Mouse (Mus musculus): Measurements from ENCODE around the gene Acox2. TPM values are rescaled to one million over a fixed set of nuclear protein-coding genes. Genes with fewer than 3 reads are reported as not detected.
"Not testable (repeated sequence)": the region's sequence is repeated elsewhere in the genome, so short reads cannot be mapped to it uniquely, and the experiment has no call there.

Gene Acox2
- total RNA-seq (2021) = under 1 TPM in 1 of 2 experiments, not detected in 1; 0.36 TPM
- long read RNA-seq, experiment 1, partial matches to known transcripts = 0 of 1 reads
- long read RNA-seq, experiment 1, other reads (novel, unspliced or antisense) = 1 of 1 reads
- long read RNA-seq, experiment 2 = 0 reads

GRCm38 (mm10) chr14:8259166-8259565 is at the start of gene Acox2:
Gene Acox2 (minus strand): TSS chr14:8259353.
- Histone ChIP-seq H3K27ac (no peak within 1 kb of the TSS), H3K4me3 (no peak within 1 kb of the TSS)
- no peak for DNase-seq (ENCODE audit: extremely low spot score in 1 of 2, low spot score in 2 of 2)
- intact Hi-C loops (cut with DNase I) = loop anchor here (5.0 to 10.0 kb wide), 2 partner anchors 84 to 167 kb away; partner anchors contain the start of gene Pdhb
- no peak for TF ChIP-seq CTCF (IDR thresholded peaks at IDR 0.05)

GRCm38 (mm10) chr14:8308650-8309049 is 49.5 kb upstream of the Acox2 start:
- Histone ChIP-seq H3K27ac (peak overlapping the region; percentile 81), H3K4me3 (peak overlapping the region; percentile 43)
- DNase-seq (ENCODE audit: extremely low spot score in 1 of 2, low spot score in 2 of 2) = no peak
- no peak; the same call in 1 of the 2 replicates for TF ChIP-seq CTCF (IDR thresholded peaks at IDR 0.05)
- intact Hi-C loops (cut with DNase I) = no loop called here

GRCm38 (mm10) chr14:8306884-8307283 is 47.7 kb upstream of the Acox2 start:
- Histone ChIP-seq H3K4me3 (peak overlapping the region; percentile 43; the same call in 1 of the 2 replicates), H3K27ac (no peak overlapping the region)
- intact Hi-C loops (cut with DNase I) = loop anchor here (2.0 kb wide), 1 partner anchor 40 kb away; no protein-coding TSS in a partner anchor
- DNase-seq (ENCODE audit: extremely low spot score in 1 of 2, low spot score in 2 of 2) = no peak
- TF ChIP-seq CTCF (IDR thresholded peaks at IDR 0.05) = no peak

- no peak for TF ChIP-seq CTCF (IDR thresholded peaks at IDR 0.05)
- intact Hi-C loops (cut with DNase I) = no loop called here
- DNase-seq (ENCODE audit: extremely low spot score in 1 of 2, low spot score in 2 of 2) = no peak
- Histone ChIP-seq H3K27ac (peak overlapping the region; percentile 30; the same call in 1 of the 2 replicates), H3K4me3 (no peak overlapping the region)
These were observed 45.9 kb upstream of the Acox2 start for GRCm38 (mm10) chr14:8305014-8305413.

GRCm38 (mm10) chr14:8304082-8304481 is 44.9 kb upstream of the Acox2 start:
- TF ChIP-seq CTCF (IDR thresholded peaks at IDR 0.05) = no peak
- intact Hi-C loops (cut with DNase I) = no loop called here
- no peak for DNase-seq (ENCODE audit: extremely low spot score in 1 of 2, low spot score in 2 of 2)
- no peak overlapping the region; the same call in 1 of the 2 replicates for H3K27ac ChIP-seq
- H3K4me3 ChIP-seq = no peak overlapping the region

GRCm38 (mm10) chr14:8302687-8303086 is 43.5 kb upstream of the Acox2 start:
- no peak for TF ChIP-seq CTCF (IDR thresholded peaks at IDR 0.05)
- intact Hi-C loops (cut with DNase I) = loop anchor here (1.0 kb wide), 1 partner anchor 12 kb away; no protein-coding TSS in a partner anchor
- Histone ChIP-seq H3K4me3 (no peak overlapping the region), H3K27ac (no peak overlapping the region)
- no peak for DNase-seq (ENCODE audit: extremely low spot score in 1 of 2, low spot score in 2 of 2)

GRCm38 (mm10) chr14:8300281-8300680 is 41.1 kb upstream of the Acox2 start:
- intact Hi-C loops (cut with DNase I) = no loop called here
- peak; percentile 25 to 34 for DNase-seq (ENCODE audit: extremely low spot score in 1 of 2, low spot score in 2 of 2)

GRCm38 (mm10) chr14:8297889-8298293 is 38.7 kb upstream of the Acox2 start:
- no peak overlapping the region for H3K4me3 ChIP-seq
- no peak for DNase-seq (ENCODE audit: extremely low spot score in 1 of 2, low spot score in 2 of 2)
- TF ChIP-seq CTCF (IDR thresholded peaks at IDR 0.05) = no peak
- intact Hi-C loops (cut with DNase I) = loop anchor here (2.0 kb wide), 1 partner anchor 21 kb away; the partner anchor contains the start of gene Fam107a
- H3K27ac ChIP-seq = no peak overlapping the region

More at GRCm38 (mm10) chr14:8300281-8300680, 41.1 kb upstream of the Acox2 start:
- Histone ChIP-seq H3K4me3 (no peak overlapping the region), H3K27ac (no peak overlapping the region)
- TF ChIP-seq CTCF (IDR thresholded peaks at IDR 0.05) = peak; percentile 61

GRCm38 (mm10) chr14:8294257-8294656 is 35.1 kb upstream of the Acox2 start:
- DNase-seq (ENCODE audit: extremely low spot score in 1 of 2, low spot score in 2 of 2) = no peak
- Histone ChIP-seq H3K4me3 (no peak overlapping the region), H3K27ac (no peak overlapping the region)
- intact Hi-C loops (cut with DNase I) = no loop called here
- no peak for TF ChIP-seq CTCF (IDR thresholded peaks at IDR 0.05)

GRCm38 (mm10) chr14:8286595-8286994 is 27.4 kb upstream of the Acox2 start:
- intact Hi-C loops (cut with DNase I); H3K4me3 ChIP-seq; DNase-seq (ENCODE audit: extremely low spot score in 1 of 2, low spot score in 2 of 2); H3K27ac ChIP-seq: not testable (repeated sequence)

- Histone ChIP-seq H3K4me3 (no peak overlapping the region), H3K27ac (no peak overlapping the region)
- intact Hi-C loops (cut with DNase I) = no loop called here
- no peak for DNase-seq (ENCODE audit: extremely low spot score in 1 of 2, low spot score in 2 of 2)
- TF ChIP-seq CTCF (IDR thresholded peaks at IDR 0.05) = no peak
These were observed 24.6 kb upstream of the Acox2 start for GRCm38 (mm10) chr14:8283784-8284183.

- H3K27ac ChIP-seq; DNase-seq (ENCODE audit: extremely low spot score in 1 of 2, low spot score in 2 of 2); H3K4me3 ChIP-seq; intact Hi-C loops (cut with DNase I): not testable (repeated sequence)
These were observed 12.1 kb upstream of the Acox2 start for GRCm38 (mm10) chr14:8271281-8271680.

- TF ChIP-seq CTCF (IDR thresholded peaks at IDR 0.05) = no peak
- intact Hi-C loops (cut with DNase I) = loop anchor here (5.0 kb wide), 1 partner anchor 68 kb away; no protein-coding TSS in a partner anchor
- no peak overlapping the region for H3K4me3 ChIP-seq
- no peak overlapping the region for H3K27ac ChIP-seq
- no peak for DNase-seq (ENCODE audit: extremely low spot score in 1 of 2, low spot score in 2 of 2)
These were observed 5.2 kb upstream of the Acox2 start for GRCm38 (mm10) chr14:8264378-8264777.
